Mouse (Mus musculus): Measurements from ENCODE around the gene AU018091.
"Not testable (repeated sequence)": the region's sequence is repeated elsewhere in the genome, so short reads cannot be mapped to it uniquely, and the experiment has no call there.

The AU018091 gene

GRCm38 (mm10) chr7:3166270-3166669 lies 2.7 kb downstream of the AU018091 start:
- DNase-seq (ENCODE audit: low spot score): no peak

- no peak for DNase-seq (ENCODE audit: low spot score)
Measured at GRCm38 (mm10) chr7:3164991-3165390, 4.0 kb downstream of the AU018091 start.

GRCm38 (mm10) chr7:3164381-3164780 lies 4.6 kb downstream of the AU018091 start:
- DNase-seq (ENCODE audit: low spot score): no peak

- no peak for DNase-seq (ENCODE audit: low spot score)
Measured at GRCm38 (mm10) chr7:3150376-3150775, 18.6 kb downstream of the AU018091 start.

- no peak for DNase-seq (ENCODE audit: low spot score)
Measured at GRCm38 (mm10) chr7:3146072-3146471, 22.9 kb downstream of the AU018091 start.

GRCm38 (mm10) chr7:3143329-3143728 lies 25.7 kb downstream of the AU018091 start:
- DNase-seq (ENCODE audit: low spot score): no peak

GRCm38 (mm10) chr7:3135606-3136005 lies 33.4 kb downstream of the AU018091 start:
- DNase-seq (ENCODE audit: low spot score): no peak

- DNase-seq (ENCODE audit: low spot score): no peak
Measured at GRCm38 (mm10) chr7:3134654-3135053, 34.3 kb downstream of the AU018091 start.

- no peak for DNase-seq (ENCODE audit: low spot score)
Measured at GRCm38 (mm10) chr7:3130342-3130741, 38.7 kb downstream of the AU018091 start.

GRCm38 (mm10) chr7:3128564-3128963 lies 40.4 kb downstream of the AU018091 start:
- not testable (repeated sequence) for DNase-seq (ENCODE audit: low spot score)

GRCm38 (mm10) chr7:3111193-3111592 lies 57.8 kb downstream of the AU018091 start:
- not testable (repeated sequence) for DNase-seq (ENCODE audit: low spot score)

- not testable (repeated sequence) for DNase-seq (ENCODE audit: low spot score)
Measured at GRCm38 (mm10) chr7:3106516-3107077, 62.4 kb downstream of the AU018091 start.

All from urinary bladder, postnatal 25 days (tissue).